Mouse (Mus musculus) adrenal gland, adult 8-10 months (tissue): ENCODE results near the gene Grk2. TPM values are rescaled to one million over a fixed set of nuclear protein-coding genes. Genes with fewer than 3 reads are reported as not detected.

ENCODE experiments used
- DNase-seq: peaks from one replicate; pipeline ENCODE4 v3.0.0; 2022
- total RNA-seq, 4 experiments: library from RNA; stranded (reverse); gene quantifications; 2 replicates each; pipeline ENCODE4 v1.2.4; 2022

The Grk2 gene
- total RNA-seq, 4 experiments from 2014 or later, result 42.3 to 71.6 (median 53.0) TPM

GRCm38 (mm10) chr19:4302936-4303639 is 2.9 kb downstream of the Grk2 start:
- DNase-seq, result no peak

- DNase-seq, result no peak
These were observed 4.0 kb downstream of the Grk2 start for GRCm38 (mm10) chr19:4301735-4302651.

DNA sequence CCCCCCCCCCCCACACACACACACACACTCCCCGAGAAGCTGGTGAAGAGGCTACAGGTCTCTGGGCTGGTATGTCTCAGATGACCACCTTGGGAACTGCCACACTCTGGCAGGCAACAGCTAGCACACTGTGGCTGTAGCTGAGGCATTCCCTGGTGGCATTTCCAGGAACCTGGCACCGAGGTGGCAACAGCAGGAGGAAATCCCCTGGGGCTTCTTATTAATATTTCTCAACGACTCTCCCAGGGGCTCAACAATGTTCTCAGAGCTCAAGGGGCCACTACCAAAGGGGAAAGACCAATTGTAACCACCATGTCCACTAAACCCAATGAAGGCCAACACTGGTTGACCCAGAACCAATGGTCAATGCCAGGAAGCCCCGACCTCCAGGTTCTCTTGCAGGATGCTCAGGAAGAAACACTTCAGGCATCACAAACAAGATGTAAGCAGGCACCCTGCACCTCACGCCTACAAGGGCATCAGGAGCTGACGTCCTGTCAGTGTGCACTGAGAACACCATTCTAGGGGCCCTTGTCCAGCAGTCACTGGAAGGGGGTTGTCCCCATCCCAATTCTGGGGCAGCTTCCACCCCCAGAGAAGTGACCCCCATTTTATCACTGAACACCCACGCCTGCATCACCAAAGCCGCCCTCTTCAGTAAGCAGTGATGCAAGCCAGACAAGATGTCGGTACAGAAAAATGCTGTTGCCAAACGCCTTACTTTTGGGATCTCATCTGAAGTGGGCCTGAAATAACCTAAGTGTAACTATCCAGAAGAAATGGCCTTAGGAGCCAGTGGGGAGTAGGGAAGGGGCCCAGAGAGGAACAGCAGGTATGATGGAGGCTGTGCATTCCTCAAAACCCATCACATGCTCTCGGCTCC is 4.9 kb downstream of the Grk2 start:
- no peak for DNase-seq

DNA sequence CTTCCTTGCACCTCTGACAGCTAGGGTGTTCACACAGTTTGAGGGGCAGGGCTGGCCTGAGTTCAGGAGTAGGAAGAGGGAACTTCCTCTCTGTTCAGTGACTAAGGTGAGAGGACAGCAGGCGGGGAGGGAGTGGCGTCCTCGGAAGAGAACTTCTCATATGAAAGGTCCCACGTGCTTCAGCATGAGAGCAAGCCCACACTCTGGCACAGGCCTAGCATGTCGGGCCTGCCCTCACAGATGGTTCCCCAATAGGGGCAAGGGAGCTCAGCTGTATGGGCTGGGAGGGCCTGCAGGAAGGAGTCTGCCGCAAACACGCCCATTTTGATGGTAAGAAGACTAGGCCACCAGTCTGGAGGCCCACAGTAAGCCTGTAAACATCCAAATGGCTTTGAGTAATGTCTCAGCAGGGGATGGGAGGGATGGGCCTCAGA is 5.7 kb downstream of the Grk2 start:
- DNase-seq, result no peak

GRCm38 (mm10) chr19:4299574-4300270 is 6.3 kb downstream of the Grk2 start:
- no peak for DNase-seq

DNA sequence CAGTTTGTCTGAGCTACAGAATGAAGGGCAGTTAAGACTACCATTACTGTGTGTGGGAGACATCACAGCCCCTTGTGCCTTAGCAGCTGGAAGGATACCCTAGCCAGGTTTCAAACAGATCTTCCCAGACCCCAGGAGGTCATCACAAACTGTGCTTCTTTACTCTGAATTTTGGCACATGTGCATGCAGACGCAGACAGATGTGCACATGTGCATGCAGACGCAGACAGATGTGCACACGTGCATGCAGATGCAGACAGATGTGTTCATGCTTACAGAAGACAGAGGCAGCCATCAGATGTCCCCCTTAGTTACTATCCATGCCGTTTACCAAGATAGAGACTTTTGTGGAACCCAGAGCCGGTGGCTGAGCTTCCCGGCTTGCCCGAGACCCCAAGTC is 6.9 kb downstream of the Grk2 start:
- DNase-seq, result no peak

DNA sequence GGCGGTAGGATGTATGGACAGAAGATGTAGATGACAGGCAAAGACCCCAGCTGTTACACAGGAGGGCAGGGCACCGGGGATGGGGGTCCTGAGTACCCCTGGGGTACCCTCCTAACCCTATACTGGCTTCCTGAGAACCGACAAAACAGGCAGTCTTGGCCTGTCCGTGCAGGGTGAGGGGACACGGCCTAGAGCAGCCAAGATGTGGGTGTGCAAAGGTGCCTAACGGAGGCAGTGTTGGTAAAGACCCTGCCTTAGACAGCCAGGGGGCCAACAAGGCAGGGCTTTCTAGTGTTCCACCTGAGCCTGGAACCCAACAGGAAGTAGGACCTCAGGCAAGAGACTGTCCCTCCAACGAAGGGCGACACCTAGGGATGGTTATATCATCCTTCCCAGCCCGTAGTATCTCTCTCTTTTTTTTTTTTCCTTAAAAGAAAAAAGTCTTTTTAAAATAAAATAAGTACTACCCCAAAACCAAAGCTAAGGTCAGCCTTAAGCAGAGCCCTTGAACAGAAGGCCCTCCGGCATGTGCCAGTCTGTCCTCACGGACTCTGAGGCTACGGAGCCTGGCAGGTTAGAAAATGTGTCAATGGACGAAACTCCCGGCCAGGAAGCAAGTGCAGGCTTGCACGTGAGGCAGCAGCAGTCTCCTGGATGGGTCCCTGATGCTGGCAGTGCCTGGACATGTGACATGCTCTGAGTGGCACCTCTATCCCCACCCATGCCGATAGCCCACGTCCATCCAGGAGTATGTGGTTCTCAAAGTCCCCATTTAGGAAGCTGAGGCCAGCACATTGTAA is 7.5 kb downstream of the Grk2 start:
- no peak for DNase-seq

- DNase-seq, result no peak
These were observed 8.2 kb downstream of the Grk2 start for GRCm38 (mm10) chr19:4297851-4298250.

DNA sequence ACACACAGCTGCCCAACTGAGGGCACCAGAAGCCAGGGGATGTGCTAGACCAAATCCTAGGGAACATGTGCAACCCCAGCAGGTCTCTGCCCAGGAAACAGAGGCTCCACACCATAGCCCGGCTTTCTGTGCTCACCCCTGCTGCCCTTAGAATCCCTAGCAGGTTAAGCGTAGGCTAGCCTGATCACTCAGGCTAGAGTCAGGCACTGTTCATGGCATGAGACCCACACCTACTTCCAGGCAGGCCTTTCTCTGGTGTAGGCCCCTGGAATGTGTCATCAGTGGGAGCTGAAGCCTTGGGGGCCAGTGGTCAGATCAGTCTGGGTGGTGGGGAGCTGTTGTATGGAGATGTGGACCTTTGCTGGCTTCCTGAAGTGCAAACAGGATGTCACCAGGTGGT is 9.4 kb downstream of the Grk2 start:
- no peak for DNase-seq

DNA sequence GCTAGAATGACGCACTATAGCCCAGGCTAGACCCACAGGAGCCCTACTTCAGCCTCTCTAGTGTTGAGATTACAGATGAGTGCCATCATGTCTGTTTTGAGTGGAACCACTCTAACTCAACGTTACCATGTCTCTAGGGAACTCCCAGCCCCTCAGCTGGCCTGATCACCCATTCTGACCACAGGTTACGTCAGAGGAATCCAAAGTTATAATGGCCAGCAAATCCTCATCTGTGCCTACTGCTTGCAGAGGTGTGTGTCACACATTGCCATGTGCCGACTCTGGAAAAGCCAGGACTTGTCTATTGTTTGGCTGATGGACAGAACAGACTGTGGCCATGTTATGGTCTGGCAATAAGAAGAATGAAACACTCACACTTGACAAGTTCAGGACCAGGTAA is 10.6 kb downstream of the Grk2 start:
- no peak for DNase-seq

- DNase-seq, result peak; percentile 66
These were observed 11.5 kb downstream of the Grk2 start for GRCm38 (mm10) chr19:4294381-4295097.

DNA sequence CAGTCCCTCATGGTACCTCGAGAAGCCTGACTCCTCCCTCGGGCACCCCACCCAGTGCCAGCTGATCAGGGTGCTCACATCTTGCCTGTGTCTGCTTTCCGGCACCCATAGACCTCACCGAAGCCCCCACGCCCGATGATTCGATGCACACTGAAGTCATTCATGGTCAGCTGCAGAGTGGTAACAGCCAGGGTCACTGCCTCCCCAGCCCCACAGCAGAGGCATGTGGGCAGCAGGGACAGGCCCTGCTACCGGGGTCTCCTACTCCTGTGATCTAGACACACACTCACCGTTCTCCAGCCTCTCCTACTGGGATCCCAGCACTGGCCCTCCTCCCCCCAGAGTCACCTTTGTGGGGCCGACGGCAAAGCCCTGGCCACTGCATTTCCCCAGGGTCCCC is 14.9 kb downstream of the Grk2 start:
- DNase-seq, result no peak

- DNase-seq, result no peak
These were observed 15.3 kb downstream of the Grk2 start for GRCm38 (mm10) chr19:4290749-4291148.

DNA sequence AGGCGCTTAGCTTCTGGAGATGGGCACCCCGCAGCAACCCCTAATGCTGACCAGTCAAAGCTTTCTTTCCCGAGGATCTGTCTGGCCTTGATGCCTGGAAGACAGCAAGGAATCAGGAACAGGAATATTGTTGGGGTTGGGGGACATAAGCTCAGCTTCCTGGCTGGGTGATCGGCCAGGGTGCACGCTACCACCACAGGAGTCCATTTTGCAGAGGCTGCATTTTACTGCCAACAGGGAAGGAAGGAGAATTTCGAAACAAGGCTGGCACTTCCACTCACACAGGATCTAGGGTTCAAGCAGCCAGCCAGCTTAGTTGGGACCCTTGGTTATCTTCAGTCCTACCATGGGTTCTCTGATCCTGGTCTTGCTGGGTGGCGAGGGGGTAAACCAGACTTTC is 22.4 kb downstream of the Grk2 start:
- DNase-seq, result no peak

DNA sequence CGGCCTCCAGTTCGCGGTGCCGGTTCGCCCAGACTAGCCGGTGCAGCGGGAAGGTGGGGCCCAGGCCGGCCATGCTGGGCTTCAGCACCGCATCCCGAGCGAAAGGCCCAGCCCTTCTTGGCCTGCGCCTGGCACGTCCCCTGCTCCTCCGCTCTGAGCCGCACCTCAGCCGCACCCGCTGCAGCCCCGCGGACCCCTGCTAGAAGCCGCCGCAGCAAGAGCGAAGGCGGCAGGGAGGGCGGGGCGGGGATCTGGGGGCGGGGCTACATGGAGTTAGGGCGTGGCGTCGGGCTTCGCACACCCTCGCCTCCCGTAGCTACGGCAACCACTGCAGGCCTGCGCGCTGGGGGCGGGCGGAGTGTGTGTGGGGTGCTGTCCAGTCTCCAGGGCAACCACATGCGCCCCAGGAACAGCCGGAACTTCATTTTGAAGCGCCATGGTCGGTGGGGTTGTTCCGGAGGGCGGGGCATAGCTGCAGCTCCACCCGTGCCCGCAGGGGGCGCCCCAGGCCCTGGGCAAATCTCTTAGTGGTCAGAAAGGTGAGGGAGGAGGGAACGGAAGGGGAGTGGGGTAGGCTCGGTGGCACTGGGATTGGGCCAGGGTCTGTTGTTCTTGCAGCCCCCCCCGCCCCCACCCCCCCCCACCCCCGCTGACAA is 23.0 kb downstream of the Grk2 start, which contains the start of gene Ankrd13d:
Gene Ankrd13d, minus strand, starts transcription at position 240 of the 656 bp plus-strand sequence.
- DNase-seq, result peak; percentile 83

GRCm38 (mm10) chr19:4280425-4280824 is 25.6 kb downstream of the Grk2 start:
- DNase-seq, result no peak

DNA sequence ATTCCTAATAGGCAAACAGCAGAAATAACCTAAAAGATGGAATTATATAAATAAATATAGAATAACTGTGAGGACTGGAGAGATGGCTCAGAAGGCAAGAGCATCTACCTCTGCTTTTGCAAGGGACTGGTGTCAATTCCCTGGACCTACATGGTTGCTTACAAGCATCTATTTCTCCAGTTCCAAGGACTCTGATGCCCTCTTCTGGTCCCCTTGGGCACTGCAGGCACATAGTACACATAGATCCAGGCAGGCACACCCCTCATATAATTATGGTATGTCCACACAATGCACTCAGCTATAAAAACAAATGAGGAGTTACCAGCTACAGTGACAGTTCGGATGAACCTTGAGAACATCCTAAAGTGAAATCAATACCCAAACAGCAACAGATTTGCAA is 26.5 kb downstream of the Grk2 start:
- DNase-seq, result no peak

- no peak for DNase-seq
These were observed 35.0 kb downstream of the Grk2 start for GRCm38 (mm10) chr19:4270972-4271371.

DNA sequence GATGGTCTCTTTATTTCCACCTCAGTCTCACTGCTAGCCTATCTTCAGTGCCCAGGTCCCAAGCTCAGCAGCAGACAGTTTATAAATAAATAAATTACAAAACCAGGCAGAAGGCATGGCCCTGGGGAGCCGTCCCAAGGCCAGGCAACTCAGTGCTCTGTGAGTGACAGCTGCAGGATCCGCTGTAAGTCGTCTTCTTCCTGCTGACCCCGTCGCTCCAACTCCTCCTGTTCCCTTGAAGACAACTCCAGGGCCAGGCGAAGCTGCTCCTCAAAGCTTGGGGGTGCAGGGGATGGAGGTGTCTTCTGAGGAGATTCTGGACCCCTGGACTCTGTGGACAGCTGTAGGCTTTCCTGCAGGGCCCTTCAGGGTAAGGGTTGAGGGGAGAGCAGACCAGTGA is 35.8 kb downstream of the Grk2 start:
- DNase-seq, result peak; percentile 51
